ENCODE assay signal across 8 mouse cellular contexts in the genomic region with DNA sequence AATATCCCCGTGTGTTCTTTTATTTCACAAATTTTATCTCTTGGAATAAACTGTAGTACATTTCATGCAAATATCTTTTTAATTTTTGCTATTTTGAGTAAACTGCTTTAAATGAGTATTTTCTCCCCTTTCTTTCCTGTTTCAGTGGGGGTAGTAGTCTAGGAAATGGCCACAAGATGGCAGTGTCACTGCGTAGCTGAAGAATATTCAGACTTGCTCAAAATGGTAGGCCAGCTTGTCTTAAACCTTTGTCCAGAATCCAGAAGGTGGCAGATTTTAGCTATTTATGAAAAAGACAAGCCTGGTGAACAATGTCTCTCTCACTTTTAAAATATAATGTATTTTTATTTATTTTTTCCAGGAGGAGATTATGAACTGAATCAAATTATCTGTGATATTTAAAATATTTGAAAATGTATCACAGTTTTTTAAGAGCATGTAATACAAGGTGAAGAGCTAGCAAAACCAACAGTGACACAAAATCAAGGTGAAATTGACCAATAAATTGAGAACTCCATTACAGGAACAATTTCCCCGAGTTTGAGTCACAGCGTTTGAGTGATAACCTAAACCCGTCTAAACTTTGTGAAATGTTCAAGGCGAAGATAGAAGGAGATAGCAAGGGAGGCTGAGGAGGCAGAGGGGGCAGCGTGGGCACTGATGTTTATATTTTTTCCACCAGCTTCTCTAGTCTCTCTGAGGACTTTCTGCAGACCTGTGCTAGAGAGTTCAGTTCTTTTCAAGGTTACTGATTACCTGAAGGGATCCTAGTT.
A peak's percentile ranks its signal among the peaks of the same experiment; 100 is the strongest.
DNase-seq lines count a peak whose midpoint lies in the region; ATAC-seq and TF ChIP-seq lines count a peak whose summit lies in the region.

No protein-coding gene starts in this region.

- intact Hi-C loops in gastrocnemius, adult 2 months (cut with DNase I), result no loop called here

- no peak overlapping the region for H3K4me3 ChIP-seq in gastrocnemius, adult 2 months

- H3K27ac ChIP-seq in gastrocnemius, adult 2 months, result no peak overlapping the region

- peak; percentile 73 for TF ChIP-seq CTCF in gastrocnemius, adult 2 months (IDR thresholded peaks at IDR 0.05)

- peak; percentile 37; the same call in 1 of the 2 replicates for ATAC-seq in granulocyte monocyte progenitor cell, adult 5-6 weeks (replicated peaks; ENCODE audit: poor library complexity, severe bottlenecking)

- no peak for DNase-seq in gastrocnemius, adult 2 months
- no peak for DNase-seq in gastrocnemius, postnatal 25 days
- peak; percentile 9 for DNase-seq in WW6 (ENCODE audit: low read depth, low spot score)
- DNase-seq in cerebellum, postnatal 36 days, result peak; percentile 70 to 79
- DNase-seq in layer of hippocampus, adult 18-20 months (ENCODE audit: low spot score in 2 of 2), result peak; percentile 78 to 93
- DNase-seq in lung, postnatal 25 days (ENCODE audit: low spot score), result peak; percentile 5
- DNase-seq in right cerebral cortex, postnatal 4 days, result peak; percentile 79

Comparison
In these comparisons a context has a peak if more than half of its experiments do, and no peak if none do; other contexts are left out.
1. DNase-seq: peak in WW6 (single experiment), cerebellum, postnatal 36 days (2 of 2), layer of hippocampus, adult 18-20 months (2 of 2), lung, postnatal 25 days (single experiment) and right cerebral cortex, postnatal 4 days (single experiment); none in gastrocnemius, adult 2 months (single experiment) and gastrocnemius, postnatal 25 days (single experiment).